Mouse (Mus musculus) hindbrain, embryonic 16.5 days (tissue): ENCODE results near the gene Trim24. TPM values are rescaled to one million over a fixed set of nuclear protein-coding genes. Genes with fewer than 3 reads are reported as not detected.

Source experiments
- ATAC-seq: fragments of 200-750 bp; cut with Nextera tagmentation; 2 replicates; pipeline ENCODE4 v1.8.0; 2017; ENCODE audit warnings: moderate TSS enrichment, moderate library complexity
- H3K27ac ChIP-seq: fragments of 300-500 bp; sonication (generic); 2 replicates; pipeline ENCODE4 v1.5.1; 2014; ENCODE audit warnings: low read depth, mild to moderate bottlenecking, control low read depth, low read length, moderate library complexity
- H3K27me3 ChIP-seq: fragments of 300-500 bp; sonication (generic); replicated peaks from 2 replicates; pipeline ENCODE4 v1.6.1; 2014; ENCODE audit warnings: low read length; ENCODE audit not compliant: control insufficient read depth, insufficient read depth
- H3K36me3 ChIP-seq: fragments of 300-500 bp; sonication (generic); 2 replicates; pipeline ENCODE4 v1.6.1; 2014; ENCODE audit warnings: mild to moderate bottlenecking, low read length, moderate library complexity, mixed read lengths; ENCODE audit not compliant: control insufficient read depth, insufficient read depth
- H3K4me1 ChIP-seq: fragments of 300-500 bp; sonication (generic); 2 replicates; pipeline ENCODE4 v1.6.1; 2014; ENCODE audit warnings: low read depth, low read length; ENCODE audit not compliant: control insufficient read depth, insufficient read depth
- H3K4me2 ChIP-seq: fragments of 300-500 bp; sonication (generic); 2 replicates; pipeline ENCODE4 v1.6.1; 2014; ENCODE audit warnings: mild to moderate bottlenecking, low read length, control low read depth, moderate library complexity
- H3K4me3 ChIP-seq: fragments of 300-500 bp; sonication (generic); 2 replicates; pipeline ENCODE4 v1.5.1; 2014; ENCODE audit warnings: mild to moderate bottlenecking, low read length, control low read depth, moderate library complexity
- H3K9ac ChIP-seq: fragments of 300-500 bp; sonication (generic); 2 replicates; pipeline ENCODE4 v1.6.1; 2014; ENCODE audit warnings: low read depth, mild to moderate bottlenecking, control low read depth, low read length, moderate library complexity
- H3K9me3 ChIP-seq: fragments of 300-500 bp; sonication (generic); 2 replicates; pipeline ENCODE4 v1.6.1; 2014; ENCODE audit warnings: mild to moderate bottlenecking, low read length, moderate library complexity; ENCODE audit not compliant: control insufficient read depth
- WGBS: fragments of 180-500 bp; shearing (Covaris S2); extraction: QIAGEN DNeasy Blood & Tissue Kit; methylation state at CpG from one replicate; pipeline ENCODE4 v1.1.7; 2014; 5-methylcytosine and 5-hydroxymethylcytosine counted together
- polyA plus RNA-seq: library from polyadenylated mRNA; unstranded; fragments of >200 nt; fragmentation: Nextera tagmentation; extraction: Ambion mirVana; gene quantifications from 2 replicates; pipeline ENCODE4 v1.2.1, GENCODE M21; 2015

Gene Trim24
- polyA plus RNA-seq, 1 experiment from 2014 or later = 13.2 TPM

DNA sequence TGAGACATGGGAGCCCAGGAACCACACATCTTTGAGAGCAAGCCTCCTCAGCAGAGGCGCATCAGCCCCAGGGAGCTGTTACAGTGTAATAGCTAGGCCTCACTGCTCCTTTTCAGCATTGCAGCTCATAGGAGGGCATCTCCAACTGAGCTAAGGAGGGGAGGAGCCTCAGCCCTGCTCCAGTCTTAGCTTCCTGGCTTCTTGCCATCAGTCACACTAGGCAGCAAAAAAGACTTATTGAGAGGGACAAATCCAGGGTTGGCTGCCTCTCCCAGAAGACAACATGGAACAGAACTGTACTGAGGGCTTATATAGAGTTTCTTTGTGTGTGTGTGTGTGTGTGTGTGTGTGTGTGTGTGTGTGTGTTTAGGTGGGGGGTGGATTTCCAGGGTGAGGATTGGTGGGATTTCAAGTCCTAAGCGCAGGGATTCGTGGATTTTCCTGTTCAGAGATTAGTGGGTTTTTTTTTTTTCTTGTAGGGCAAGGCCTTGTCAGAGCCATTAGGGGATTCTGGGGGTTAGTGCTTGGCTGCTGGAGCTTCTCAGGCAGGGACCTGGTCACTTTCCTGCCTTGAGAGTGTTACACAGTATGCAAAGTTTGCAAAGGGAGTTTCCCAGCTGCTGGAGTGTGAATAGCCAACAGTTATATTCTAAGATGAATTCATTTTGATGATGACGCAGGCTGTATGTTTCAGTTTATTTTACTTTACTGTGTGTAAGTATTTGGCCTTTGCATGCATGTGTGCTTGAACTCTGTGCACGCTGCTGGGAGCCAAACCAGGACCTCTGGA is 25.2 kb downstream of the Trim24 start:
- H3K4me2 ChIP-seq = no peak overlapping the region
- WGBS = 64% methylated on average over 5 of the region's 5 CpGs
- peaks cover 6% of the 10 kb centered on the region for H3K9me3 ChIP-seq
- peak overlapping the region; percentile 46 for H3K27ac ChIP-seq
- H3K9ac ChIP-seq = no peak overlapping the region
- 0 out of 2 replicates have a peak, but pooled peaks cover 2% of the 10 kb centered on the region for H3K36me3 ChIP-seq
- peaks cover 4% of the 10 kb centered on the region; the same call in 1 of the 2 replicates for H3K4me1 ChIP-seq
- H3K27me3 ChIP-seq = no peaks in the 10 kb centered on the region
- peak; percentile 93 for ATAC-seq
- no peak overlapping the region for H3K4me3 ChIP-seq

DNA sequence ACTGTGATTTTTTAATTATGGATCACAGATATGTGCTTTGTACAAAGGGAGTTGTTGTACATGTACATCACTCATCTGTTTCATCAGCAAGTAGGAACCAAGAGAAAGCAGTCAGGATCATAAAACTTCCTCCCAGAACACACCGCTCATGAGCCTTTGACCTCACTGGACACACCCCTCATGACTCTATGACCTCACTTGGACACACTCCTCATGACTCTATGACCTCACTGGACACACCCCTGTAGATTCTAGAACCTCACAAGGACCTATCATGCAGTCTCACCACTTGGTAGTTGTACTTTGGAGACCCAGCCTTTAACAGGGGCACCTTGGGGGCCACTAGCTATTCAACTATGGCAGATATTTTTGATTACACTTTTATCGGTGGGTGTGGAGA is 29.6 kb downstream of the Trim24 start:
- H3K4me2 ChIP-seq = no peak overlapping the region
- no peaks in the 10 kb centered on the region for H3K27me3 ChIP-seq
- WGBS = 94% methylated on average over 2 of the region's 2 CpGs
- H3K4me3 ChIP-seq = no peak overlapping the region
- H3K9ac ChIP-seq = no peak overlapping the region
- no peaks in the 10 kb centered on the region for H3K9me3 ChIP-seq
- no peaks in the 10 kb centered on the region for H3K36me3 ChIP-seq
- H3K4me1 ChIP-seq = peaks cover 4% of the 10 kb centered on the region; the same call in 1 of the 2 replicates
- no peak for ATAC-seq
- H3K27ac ChIP-seq = no peak overlapping the region

DNA sequence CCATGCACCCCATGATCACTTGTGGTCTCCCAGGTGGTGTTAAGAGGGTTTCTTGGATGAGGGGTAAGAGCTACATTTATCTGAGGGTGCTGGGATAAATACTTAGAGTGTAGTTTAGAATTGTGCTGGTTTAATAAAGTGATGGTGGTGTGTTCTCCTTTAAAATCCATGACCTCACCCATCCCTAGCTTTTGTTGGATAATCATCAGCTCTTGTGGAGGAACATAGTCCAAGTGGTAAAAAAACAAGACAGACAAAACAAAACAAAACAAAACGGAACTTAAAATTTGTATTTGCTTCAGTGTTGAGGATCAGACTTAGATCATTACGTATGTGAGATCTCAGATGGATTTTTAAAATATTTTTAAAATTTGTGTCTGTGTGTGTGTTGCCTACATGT is 31.2 kb downstream of the Trim24 start:
- Histone ChIP-seq H3K27me3 (no peaks in the 10 kb centered on the region), H3K9me3 (no peaks in the 10 kb centered on the region), H3K4me1 (no peaks in the 10 kb centered on the region), H3K36me3 (peaks cover 7% of the 10 kb centered on the region), H3K9ac (no peak overlapping the region), H3K4me3 (no peak overlapping the region), H3K4me2 (no peak overlapping the region), H3K27ac (no peak overlapping the region)
- no peak for ATAC-seq
- WGBS = 94% methylated on average over 2 of the region's 2 CpGs

DNA sequence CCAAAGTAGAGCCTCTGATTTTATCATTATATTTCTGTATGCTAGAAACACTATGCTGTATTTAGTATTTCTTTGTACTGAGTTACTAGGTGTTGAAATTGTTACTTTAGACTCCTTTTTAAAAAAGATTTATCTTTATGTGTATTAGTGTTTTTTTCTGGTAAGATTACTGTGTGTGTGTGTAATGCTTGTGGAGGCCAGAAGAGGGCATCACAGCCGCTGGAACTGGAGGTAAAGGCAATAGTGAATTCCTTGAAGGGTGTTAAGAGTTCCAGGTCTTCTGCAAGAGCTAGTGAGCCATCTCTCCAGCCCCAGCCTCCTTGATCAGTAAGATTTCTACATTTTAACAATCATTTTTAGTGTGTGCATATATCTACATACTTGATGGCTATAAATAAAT is 33.2 kb downstream of the Trim24 start:
- Histone ChIP-seq H3K27ac (no peak overlapping the region), H3K9me3 (no peaks in the 10 kb centered on the region), H3K4me3 (no peak overlapping the region), H3K9ac (no peak overlapping the region), H3K27me3 (no peaks in the 10 kb centered on the region), H3K4me1 (no peaks in the 10 kb centered on the region), H3K4me2 (no peak overlapping the region), H3K36me3 (peaks cover 9% of the 10 kb centered on the region)
- WGBS = 68% methylated on average over 1 of the region's 1 CpGs
- no peak for ATAC-seq

DNA sequence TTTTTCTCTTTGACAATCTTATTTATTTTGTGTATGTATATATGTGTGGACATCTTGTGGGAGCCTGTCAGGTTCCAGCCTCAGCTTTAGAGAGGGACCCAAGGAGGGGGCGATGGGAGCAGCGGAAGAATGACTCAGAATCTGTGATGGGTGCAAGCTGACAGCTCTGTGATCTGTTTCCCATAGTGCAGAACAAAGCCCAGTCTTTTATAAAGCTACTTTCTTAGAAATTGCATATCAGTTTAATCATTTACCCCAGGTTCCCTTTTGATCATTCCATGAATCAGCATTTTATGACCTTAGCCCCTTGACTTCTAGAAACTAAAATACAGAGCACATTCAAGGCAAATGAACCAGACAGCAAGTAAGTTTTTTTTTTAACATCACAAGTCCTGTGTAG is 42.9 kb downstream of the Trim24 start:
- no peak for ATAC-seq

DNA sequence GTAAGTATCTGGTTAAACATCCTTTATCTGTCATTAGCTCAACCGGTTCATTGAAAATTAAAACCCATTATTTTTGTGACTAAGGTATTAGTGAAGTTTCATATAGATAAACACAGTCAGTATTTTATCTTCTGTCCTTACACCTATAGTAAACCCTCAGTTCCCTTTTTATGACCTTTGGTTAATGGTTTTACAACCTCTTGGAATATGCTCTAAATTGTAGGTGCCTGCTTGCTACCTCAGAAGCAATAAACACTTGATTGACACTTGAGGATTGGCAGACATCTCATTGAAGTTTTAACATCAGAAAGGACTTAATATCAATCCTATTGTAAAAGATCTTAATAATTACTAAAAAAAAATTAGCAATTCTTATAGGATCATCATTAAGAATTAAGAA is 54.5 kb downstream of the Trim24 start:
- Histone ChIP-seq H3K4me2 (no peak overlapping the region), H3K36me3 (peaks cover 2% of the 10 kb centered on the region; the same call in 1 of the 2 replicates), H3K4me3 (no peak overlapping the region), H3K9me3 (no peaks in the 10 kb centered on the region), H3K27me3 (no peaks in the 10 kb centered on the region), H3K27ac (no peak overlapping the region), H3K9ac (no peak overlapping the region), H3K4me1 (no peaks in the 10 kb centered on the region)
- ATAC-seq = no peak
- 100% methylated on average over 1 of the region's 1 CpGs for WGBS

More for the DNA sequence above, 42.9 kb downstream of the Trim24 start:
- 71% methylated on average over 2 of the region's 2 CpGs for WGBS
- no peaks in the 10 kb centered on the region for H3K4me1 ChIP-seq
- no peak overlapping the region for H3K4me2 ChIP-seq
- H3K4me3 ChIP-seq = no peak overlapping the region
- peaks cover 12% of the 10 kb centered on the region for H3K36me3 ChIP-seq
- no peak overlapping the region for H3K27ac ChIP-seq
- H3K27me3 ChIP-seq = no peaks in the 10 kb centered on the region
- no peaks in the 10 kb centered on the region for H3K9me3 ChIP-seq
- no peak overlapping the region for H3K9ac ChIP-seq

DNA sequence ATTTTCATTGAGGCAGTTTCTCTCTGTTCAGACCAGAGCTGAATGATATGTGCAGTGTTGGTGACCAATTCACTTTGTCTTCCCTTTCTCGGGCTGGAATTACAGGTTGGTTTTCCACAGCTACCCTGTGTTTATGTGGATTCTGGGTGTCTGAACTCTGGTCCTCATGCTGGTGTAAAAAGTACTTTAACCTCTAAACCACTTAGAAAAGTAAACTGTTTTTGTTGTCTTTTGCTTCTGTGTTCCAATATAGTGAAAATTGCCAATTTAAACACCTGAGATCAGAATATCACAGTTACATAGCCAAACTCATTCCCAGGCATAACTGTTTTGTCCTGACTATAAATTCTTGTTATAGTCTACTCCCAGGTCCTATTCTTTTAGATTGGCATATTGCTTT is 56.1 kb downstream of the Trim24 start:
- H3K27me3 ChIP-seq = no peaks in the 10 kb centered on the region
- H3K4me3 ChIP-seq = no peak overlapping the region
- no peaks in the 10 kb centered on the region for H3K4me1 ChIP-seq
- no peak for ATAC-seq
- H3K36me3 ChIP-seq = peaks cover 4% of the 10 kb centered on the region; the same call in 1 of the 2 replicates
- no peak overlapping the region for H3K4me2 ChIP-seq
- H3K9me3 ChIP-seq = no peaks in the 10 kb centered on the region
- 96% methylated on average over 1 of the region's 1 CpGs for WGBS
- no peak overlapping the region for H3K9ac ChIP-seq
- H3K27ac ChIP-seq = no peak overlapping the region

DNA sequence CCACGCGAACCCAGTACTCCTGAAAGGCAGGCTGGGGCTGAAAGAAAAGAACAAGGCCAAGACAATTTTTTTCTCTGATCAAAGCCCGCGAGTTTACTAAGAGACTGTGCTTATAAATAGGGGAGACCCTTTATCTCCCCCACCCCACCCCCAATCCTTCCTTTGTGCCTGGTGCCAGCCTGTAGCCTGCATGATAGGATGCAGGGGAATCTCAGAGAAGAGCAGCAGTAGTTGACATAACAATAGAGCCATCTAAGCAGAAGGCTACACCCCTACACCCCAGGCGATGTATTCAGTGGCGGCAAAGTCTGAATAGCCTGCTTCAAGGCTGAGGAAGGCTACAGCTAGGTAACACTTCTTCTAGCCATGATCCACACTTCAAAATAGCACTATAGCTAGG is 65.9 kb downstream of the Trim24 start:
- no peaks in the 10 kb centered on the region for H3K36me3 ChIP-seq
- no peaks in the 10 kb centered on the region for H3K4me1 ChIP-seq
- no peaks in the 10 kb centered on the region for H3K9me3 ChIP-seq
- WGBS = 21% methylated on average over 6 of the region's 6 CpGs
- H3K27me3 ChIP-seq = no peaks in the 10 kb centered on the region
- H3K27ac ChIP-seq = no peak overlapping the region
- no peak for ATAC-seq
- H3K4me2 ChIP-seq = no peak overlapping the region
- no peak overlapping the region for H3K4me3 ChIP-seq
- no peak overlapping the region for H3K9ac ChIP-seq

DNA sequence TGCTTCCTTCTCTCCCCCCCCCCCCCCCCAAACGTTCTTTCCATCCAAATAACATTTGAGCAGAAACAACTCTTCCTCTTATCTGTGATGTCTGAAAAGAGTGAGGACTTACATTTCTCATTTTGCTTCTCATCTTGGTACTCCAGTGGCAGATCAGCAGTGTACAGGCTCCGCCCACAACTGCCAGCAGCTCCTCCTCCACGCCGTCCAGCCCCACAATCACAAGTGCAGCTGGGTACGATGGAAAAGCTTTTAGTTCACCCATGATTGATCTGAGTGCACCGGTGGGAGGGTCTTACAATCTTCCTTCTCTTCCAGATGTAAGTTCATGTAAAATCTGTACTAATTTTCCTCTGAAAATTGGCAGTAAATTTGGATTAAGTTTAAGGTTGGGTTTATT is 80.7 kb downstream of the Trim24 start:
- Histone ChIP-seq H3K4me2 (no peak overlapping the region), H3K9me3 (no peaks in the 10 kb centered on the region), H3K4me1 (no peaks in the 10 kb centered on the region), H3K36me3 (peaks cover 14% of the 10 kb centered on the region), H3K27me3 (no peaks in the 10 kb centered on the region), H3K4me3 (no peak overlapping the region), H3K27ac (no peak overlapping the region), H3K9ac (no peak overlapping the region)
- WGBS = 80% methylated on average over 6 of the region's 6 CpGs
- ATAC-seq = no peak
